Mouse (Mus musculus): ENCODE results near the gene 3110009E18Rik.

Gene 3110009E18Rik

DNA sequence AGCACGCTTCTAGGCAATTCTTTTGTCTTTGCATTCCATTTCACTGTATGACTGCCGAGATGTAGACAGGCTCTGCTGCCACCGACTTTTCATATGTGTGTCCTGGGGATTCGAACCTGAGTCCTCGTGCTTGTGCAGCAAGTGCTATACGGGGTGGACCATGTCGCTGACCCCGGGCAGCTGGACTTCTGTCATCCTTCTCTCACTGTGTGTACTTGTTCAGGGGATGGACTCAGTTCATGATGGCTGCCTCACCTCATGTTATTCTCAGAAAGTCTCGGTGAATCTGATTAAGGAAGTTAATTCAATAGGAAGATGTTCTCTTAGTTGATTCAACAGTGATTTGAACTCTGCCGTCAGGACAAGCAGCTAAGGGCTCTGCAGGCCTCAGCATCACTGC, 72.6 kb downstream of the 3110009E18Rik start:
- no peak for DNase-seq (ENCODE audit: low spot score in 2 of 2)

GRCm38 (mm10) chr1:120195947-120196346, 75.0 kb downstream of the 3110009E18Rik start:
- no peak for DNase-seq (ENCODE audit: low spot score in 2 of 2)

- DNase-seq (ENCODE audit: low spot score in 2 of 2) = no peak
These were observed 75.7 kb downstream of the 3110009E18Rik start for GRCm38 (mm10) chr1:120196724-120197123.

DNA sequence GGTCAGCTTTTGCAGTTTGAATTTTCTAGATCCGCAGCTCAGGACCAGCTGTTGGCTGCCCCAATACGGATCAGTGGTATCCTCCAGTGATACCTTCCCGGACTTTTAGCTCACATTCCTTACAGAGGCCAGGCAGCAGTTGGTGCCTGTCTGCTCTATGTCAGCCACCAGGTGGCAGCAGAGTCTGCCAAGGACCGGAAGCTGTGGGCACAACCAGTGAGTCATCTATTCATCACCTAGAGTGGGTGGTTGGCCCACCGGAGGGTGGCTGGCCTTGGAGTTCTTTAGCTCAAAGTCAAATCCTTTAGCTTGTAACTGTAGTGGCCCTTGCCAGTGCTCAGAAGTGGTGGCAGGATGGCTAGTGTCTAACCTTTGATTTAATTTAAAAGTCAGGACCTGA, 76.2 kb downstream of the 3110009E18Rik start:
- DNase-seq (ENCODE audit: low spot score in 2 of 2) = peak; percentile 56 to 62

- no peak for DNase-seq (ENCODE audit: low spot score in 2 of 2)
These were observed 77.2 kb downstream of the 3110009E18Rik start for GRCm38 (mm10) chr1:120198151-120198550.

GRCm38 (mm10) chr1:120198942-120199341, 78.0 kb downstream of the 3110009E18Rik start:
- no peak for DNase-seq (ENCODE audit: low spot score in 2 of 2)

GRCm38 (mm10) chr1:120202542-120202941, 81.6 kb downstream of the 3110009E18Rik start:
- DNase-seq (ENCODE audit: low spot score in 2 of 2) = no peak

- DNase-seq (ENCODE audit: low spot score in 2 of 2) = no peak
These were observed 82.8 kb downstream of the 3110009E18Rik start for GRCm38 (mm10) chr1:120203836-120204235.

DNA sequence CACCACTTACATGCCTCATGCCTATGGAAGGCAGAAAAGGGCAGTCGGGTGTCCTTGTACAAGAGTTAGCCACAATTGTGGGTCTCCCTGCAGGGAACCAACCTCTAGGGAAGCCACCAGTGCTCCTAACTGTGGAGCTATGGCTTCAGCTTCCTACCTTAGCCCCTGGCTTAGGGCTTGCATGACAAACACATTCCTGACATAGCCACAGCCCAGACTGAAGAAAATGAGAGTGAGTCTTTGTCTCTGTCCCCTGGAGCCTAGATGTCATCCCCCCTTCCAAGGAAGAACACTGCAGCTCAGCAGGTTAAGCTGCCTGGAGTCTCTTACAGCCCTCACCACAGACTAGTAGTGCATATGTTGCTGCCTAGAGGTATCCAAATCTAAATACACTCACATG, 83.8 kb downstream of the 3110009E18Rik start:
- DNase-seq (ENCODE audit: low spot score in 2 of 2) = no peak

- no peak for DNase-seq (ENCODE audit: low spot score in 2 of 2)
These were observed 86.6 kb downstream of the 3110009E18Rik start for GRCm38 (mm10) chr1:120207568-120207967.

DNA sequence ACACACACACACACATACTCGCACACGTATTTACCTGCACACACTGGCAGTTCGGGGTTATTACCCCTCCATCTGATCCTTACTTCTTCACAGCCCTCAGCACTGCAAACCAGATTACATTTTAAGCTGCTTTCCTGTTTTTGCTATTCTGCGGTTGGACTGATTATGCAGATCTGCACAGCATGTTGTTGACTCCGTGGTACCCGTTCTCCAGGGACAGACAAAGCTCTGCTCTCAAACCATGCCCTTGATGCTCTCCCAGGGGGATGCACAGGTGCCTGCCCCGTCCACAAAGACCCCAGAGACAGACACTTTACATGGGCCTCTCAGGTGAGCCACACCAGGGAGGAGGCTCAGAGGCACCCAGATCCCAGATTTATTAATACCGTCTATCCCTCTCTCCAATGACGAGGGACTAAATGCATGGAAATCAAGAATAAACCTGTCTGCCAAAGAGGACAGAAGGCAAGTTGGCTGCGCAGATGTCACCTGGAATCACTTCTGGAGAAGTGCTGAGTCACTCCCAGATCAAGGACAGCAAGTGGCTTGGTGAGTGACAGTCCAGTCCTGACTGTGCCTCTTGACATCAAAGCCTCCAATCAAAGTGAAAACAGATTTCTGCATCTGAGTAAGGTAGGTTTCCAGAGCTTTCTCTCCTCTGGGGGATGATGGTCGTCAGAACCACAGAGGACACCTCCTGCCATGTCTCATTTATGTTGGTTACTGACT, 87.7 kb downstream of the 3110009E18Rik start:
- DNase-seq (ENCODE audit: low spot score in 2 of 2) = peak; percentile 52 to 53

DNA sequence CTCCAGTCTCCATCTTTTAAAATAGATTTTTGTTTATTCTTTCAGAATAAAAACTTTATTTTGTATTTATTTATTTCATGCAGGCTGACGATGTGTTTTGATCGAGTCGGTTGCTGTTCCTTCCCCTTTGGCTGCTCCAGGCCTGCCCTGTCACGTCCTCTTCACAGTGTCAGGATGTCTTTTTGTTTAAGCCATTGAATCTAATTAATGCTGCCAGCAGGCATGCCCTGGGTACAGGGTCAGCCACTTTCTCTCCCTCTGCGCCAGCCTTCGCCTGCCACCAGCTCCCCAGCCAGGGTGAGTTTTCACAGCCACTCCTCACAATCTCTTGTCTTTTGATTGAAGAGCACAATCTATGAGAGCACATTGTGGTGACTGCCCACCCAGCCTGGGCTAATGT, 99.9 kb downstream of the 3110009E18Rik start:
- DNase-seq (ENCODE audit: low spot score in 2 of 2) = no peak

- no peak for DNase-seq (ENCODE audit: low spot score in 2 of 2)
These were observed 100.3 kb downstream of the 3110009E18Rik start for GRCm38 (mm10) chr1:120221285-120221684.

DNA sequence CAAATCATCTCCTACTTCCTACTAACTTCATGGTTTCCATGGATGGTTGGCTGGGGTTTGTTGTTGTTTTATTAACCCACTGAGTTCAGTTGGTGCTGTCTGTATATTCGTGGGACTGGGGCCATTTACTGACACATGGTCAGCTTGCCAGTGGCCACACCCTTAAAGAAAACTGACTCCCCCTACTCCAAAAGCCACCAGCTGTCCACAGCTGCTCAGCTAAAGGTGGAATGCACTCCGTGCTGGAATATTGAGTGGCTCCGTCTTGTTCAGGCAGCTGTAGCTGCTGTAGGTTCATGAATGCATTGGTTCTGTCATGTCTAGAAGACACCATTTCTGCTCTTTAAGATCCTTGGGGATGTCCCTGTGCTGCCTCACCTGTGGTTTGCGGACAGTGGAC, 102.6 kb downstream of the 3110009E18Rik start:
- no peak for DNase-seq (ENCODE audit: low spot score in 2 of 2)

GRCm38 (mm10) chr1:120229723-120230471, 108.9 kb downstream of the 3110009E18Rik start:
- no peak for DNase-seq (ENCODE audit: low spot score in 2 of 2)

DNA sequence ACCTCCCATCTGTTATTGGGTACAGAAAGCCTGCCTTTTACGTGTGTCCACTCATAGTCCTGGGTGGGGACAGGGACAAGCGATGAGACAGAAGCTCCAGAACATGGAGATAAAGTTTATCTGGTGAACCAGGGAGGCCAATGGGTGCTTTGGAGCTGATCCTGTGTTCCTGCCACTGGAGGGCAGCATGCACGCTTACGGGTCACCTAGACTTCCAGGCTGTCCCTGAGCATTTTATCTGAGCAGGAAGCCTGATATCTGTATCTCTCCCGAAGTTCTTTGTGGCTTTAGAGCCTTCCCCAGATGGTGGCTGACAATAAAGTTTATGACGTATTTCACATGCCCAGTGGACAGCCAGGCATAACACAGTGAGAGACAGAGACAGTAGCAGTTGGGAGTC, 110.3 kb downstream of the 3110009E18Rik start:
- DNase-seq (ENCODE audit: low spot score in 2 of 2) = peak; percentile 17 to 25

- no peak for DNase-seq (ENCODE audit: low spot score in 2 of 2)
These were observed 111.2 kb downstream of the 3110009E18Rik start for GRCm38 (mm10) chr1:120232170-120232569.

DNA sequence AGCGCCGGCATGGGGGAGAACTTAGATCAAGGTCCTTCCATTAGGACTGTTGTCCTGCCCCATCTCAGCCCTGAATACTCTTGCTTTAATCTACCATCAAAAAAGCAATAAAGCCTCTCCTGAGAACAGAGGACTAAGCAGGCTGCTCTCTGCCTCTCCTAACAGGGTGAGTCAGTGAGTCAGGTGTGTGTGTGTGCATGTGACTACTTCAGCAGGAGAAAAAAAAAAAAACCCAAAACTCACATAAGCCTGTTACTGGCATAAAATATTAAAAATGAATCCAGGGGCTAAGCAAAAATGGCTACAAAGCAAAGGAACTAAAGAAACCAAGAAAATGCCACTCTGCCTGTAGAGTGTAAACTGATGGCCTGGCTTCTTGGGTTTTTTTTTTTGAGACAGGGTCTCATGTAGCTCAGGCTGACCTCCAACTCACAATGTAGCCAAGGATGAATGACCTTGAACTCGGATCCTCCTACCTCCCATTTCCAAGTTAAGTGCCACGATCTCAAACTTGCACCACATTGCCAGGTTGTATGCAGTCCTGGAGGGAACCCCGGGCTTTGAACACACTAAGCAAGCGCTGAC, 114.7 kb downstream of the 3110009E18Rik start:
- no peak for DNase-seq (ENCODE audit: low spot score in 2 of 2)

DNA sequence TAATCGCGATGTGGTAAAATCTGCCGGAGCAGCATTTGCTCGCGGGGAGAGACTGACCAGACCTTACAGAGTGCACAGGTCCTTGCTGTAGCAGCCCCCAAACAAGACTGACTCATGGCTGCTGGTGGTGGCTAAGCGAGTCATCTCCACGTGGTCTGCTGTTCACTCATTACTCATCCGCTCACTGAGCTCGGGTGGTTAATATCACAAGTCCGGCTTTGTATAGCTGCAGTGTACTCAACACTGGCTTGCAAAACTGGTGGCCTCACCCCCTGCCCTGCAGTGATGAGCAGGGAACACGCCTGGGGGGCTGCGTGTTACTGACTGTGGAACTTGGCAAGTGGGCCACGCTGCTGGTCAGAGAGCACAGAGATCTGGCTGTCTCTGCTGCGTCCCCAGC, 115.4 kb downstream of the 3110009E18Rik start:
- no peak for DNase-seq (ENCODE audit: low spot score in 2 of 2)

DNA sequence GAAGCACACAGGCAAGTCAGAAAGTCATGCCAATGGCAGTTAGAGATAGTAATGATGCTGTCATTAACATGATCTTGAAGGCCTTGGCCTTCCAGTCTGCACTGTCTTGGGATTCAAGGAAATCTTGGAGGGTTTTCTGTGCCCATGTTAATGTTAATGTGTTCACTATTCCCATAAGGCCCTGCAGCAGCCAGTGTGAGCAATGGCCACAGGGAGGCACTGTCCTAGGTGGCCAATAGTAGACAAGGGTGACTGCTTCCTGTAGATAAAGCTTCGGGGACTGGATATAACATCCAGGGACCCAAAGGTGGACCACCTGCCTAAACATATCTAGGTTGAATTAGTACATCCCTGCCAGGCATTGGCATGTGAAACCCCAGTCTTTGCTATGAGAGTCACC, 116.1 kb downstream of the 3110009E18Rik start:
- no peak for DNase-seq (ENCODE audit: low spot score in 2 of 2)
